Mouse (Mus musculus): Measurements from ENCODE around the gene Pfkfb4.

Pfkfb4 gene

DNA sequence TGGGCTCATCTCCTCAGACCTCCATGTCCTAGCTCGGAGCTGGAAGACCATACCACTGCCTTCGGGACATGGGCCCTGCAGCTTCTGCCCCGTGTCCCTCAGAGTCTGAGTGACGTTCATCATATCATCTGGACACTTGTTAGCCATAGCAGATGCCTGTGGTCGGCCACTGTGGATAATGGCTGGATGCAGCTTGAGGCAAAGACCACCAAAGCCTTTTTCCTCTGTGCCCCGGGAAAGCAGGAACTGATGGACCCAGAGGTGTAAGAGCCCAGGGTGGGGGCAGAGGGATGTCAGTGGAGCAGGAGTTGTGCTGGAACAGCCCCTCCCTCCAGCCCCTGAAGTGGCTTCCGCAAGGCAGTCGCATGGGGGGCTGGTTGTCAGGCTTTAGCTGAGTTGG is 40.1 kb downstream of the Pfkfb4 start:
- no peak for DNase-seq (ENCODE audit: low read depth, low spot score)

DNA sequence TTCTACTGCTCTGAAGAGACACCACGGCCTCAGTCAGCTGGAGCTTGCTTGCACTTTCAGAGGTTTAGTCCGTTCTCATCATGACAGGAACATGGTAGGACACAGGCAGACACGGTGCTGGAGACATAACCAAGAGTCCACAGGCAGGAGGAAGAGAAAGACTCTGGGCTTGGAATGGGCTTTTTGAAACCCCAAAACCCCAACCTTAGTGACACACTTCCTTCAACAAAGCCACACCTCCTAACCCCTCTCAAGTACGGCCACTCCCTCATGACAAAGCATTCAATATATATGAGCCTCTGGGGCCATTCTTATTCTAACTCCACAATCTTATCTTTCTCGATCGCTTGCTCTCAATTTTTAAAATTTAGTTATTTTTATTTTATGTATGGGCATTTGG is 40.9 kb downstream of the Pfkfb4 start:
- no peak for DNase-seq (ENCODE audit: low read depth, low spot score)

DNA sequence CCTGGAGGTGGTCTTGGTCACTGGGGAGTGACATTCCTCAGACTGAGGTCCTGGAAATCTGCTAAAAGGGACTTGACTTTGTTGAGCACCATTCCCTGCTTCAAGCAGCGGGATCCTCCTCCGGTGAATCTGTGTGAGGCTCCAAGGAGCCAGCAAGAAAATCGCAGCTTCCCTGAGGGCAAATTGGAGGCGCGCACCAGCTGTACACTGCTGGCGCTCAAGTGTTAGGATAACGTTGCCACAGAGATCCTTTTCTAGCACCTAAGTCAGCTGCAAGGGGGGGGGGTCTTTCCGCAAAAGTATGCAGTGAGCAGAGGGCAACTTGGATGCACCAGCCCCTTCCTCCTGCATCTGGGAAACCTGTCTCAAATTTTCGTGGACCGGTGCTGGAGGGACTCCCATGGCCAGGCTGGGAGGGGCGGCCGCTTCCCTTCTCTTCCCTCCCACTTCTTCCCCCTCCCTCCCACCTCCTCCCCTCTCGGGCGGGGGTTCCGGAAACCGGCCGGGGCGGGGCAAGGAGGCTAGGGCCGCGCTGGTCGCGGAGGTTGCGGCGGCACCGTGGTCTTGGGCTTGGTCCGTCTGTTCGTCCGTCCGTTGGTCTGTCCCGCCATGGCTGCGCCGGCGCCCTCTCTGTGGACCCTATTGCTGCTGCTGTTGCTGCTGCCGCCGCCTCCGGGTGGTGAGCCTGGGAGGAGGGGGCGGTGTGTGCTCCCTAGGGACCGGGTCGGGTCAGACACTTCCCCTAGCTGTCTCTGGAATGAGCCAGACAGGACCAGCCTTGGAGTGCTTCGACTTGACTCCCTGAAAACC is 46.7 kb downstream of the Pfkfb4 start, which contains the start of gene Shisa5:
Gene Shisa5 (plus strand): TSS at position 480 of the 810 bp plus-strand sequence.
- DNase-seq (ENCODE audit: low read depth, low spot score), result peak; percentile 63

DNA sequence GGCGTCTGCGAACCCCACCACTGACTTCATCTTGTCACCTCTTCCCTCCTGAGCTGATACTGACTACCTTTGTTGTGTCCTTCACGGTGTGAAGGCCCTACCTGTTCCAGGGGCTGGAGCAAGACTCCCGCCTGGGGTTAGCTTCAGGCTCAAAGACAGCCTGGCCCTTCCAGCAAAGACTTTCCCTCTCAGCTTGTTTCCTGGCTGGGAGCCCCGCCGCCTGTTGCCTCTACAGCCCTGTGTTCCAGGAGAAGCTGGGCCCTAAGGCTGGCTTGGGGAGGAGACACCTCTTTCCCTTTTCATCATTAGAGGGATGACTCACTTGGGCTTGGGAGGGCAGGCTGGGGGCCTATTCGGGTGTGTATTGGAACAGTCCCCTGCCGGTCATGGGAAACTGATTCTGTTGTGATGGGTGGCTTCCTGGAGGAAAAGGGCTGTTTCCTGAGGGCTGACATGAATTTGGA is 47.4 kb downstream of the Pfkfb4 start:
- DNase-seq (ENCODE audit: low read depth, low spot score), result no peak

DNA sequence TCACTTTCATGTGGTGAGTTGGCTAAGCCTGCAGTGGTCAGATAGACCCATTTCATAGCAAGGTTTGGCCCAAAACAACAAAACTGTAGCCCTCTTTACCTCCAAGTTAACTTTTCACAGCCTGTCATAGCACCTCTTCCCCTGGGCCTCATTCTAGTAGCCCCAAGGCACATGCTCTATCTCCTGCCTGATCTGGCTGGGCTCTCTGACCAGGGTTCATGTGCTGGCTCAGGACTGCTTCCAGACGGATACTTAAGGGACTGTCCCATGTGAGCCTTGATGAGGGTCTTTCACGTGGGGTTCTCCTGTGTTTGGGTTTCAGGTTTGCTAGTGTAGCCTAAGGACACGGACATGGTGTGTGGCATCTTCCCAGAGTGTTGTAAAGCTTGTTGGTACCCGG is 48.1 kb downstream of the Pfkfb4 start:
- no peak for DNase-seq (ENCODE audit: low read depth, low spot score)

DNA sequence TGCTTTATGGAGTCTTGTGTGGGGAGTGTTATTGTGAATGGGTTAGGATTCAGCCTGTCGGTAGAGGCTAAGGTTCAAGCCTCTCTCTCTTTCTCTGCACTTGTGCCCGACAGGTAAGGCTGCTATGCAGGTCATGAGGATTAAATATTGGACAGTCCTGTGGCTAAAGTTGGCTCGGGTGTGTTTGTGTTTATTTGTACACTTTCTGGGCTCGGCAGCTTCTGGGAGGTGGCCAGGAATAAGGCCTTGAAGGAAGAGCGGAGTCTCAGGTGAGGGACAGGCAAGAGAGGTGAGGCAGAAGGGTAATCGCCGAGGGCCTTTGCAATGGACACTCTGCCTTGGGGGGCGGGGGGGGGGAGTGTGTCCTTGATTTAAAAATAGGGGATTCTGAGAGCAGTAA is 48.6 kb downstream of the Pfkfb4 start:
- no peak for DNase-seq (ENCODE audit: low read depth, low spot score)

DNA sequence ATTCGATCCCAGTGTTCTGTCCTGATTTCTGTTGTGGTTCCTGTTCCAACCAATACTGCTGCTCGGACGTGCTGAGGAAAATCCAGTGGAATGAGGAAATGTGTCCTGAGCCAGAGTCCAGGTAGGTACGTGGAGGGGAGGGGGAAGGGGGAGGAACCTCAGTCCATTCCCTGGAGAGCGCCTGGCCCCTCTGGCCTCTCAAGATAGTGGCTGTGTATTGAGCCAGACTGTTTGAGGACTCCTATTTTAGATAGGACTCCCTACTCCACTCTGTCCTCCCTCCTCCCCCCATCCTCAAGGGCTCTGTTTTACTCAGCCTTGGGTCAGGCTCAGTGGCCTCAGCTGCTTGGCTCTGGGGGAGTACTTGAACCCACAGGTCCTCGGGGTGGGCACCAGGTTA is 49.3 kb downstream of the Pfkfb4 start:
- no peak for DNase-seq (ENCODE audit: low read depth, low spot score)

DNA sequence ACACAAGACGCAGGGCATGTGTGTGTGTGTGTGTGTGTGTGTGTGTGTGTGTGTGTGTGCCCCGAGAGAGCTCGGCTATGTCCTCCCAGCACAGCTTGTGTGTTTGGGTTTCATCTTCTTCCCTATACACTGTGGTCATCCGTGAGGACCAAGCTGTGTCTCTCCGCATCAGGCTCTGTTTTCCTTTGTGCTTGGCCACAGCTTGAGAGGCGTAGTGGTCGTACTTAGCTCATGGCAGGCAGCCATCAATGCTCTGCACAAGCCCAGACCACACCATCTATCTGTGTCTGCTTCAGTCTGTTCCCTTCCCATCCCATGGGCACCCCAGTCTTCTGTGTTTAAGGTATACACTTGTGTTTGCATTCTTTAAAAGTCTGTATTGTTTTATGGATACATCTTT is 49.8 kb downstream of the Pfkfb4 start:
- DNase-seq (ENCODE audit: low read depth, low spot score), result no peak

DNA sequence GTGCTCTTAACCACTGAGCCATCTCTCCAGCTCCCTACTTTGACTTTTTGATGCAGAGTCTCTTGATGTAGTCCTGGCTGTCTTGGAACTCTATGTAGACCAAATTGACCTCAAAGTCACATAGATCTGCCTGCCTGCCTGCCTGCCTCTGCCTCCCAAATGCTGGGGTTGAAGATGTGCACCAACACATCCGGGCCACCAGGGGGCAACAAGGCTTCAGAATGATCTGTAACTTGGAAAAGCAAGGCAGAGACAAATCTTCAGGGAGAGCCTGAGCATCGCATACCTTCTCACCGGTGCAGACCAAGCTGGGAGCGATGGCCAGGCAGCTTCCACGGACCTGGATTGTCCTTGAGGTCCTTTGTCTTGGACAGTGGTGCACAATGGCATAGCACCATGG is 54.7 kb downstream of the Pfkfb4 start:
- DNase-seq (ENCODE audit: low read depth, low spot score), result peak; percentile 33

DNA sequence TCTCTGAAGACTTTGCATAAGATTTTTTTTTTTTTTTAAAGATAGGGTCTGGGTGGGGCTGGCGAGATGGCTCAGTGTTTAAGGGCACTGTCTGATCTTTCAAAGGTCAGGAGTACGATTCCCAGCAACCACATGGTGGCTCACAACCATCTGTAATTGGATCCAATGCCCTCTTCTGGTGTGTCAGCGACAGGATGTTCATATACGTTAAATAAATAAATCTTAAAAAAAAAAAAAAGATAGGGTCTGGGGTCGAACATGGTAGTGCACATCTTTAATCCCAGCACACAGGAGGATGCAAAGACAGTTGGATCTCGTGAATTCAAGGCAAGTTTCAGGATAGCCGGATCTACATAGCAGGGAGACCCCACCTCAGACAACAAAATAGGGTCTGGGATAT is 57.7 kb downstream of the Pfkfb4 start:
- DNase-seq (ENCODE audit: low read depth, low spot score), result no peak

DNA sequence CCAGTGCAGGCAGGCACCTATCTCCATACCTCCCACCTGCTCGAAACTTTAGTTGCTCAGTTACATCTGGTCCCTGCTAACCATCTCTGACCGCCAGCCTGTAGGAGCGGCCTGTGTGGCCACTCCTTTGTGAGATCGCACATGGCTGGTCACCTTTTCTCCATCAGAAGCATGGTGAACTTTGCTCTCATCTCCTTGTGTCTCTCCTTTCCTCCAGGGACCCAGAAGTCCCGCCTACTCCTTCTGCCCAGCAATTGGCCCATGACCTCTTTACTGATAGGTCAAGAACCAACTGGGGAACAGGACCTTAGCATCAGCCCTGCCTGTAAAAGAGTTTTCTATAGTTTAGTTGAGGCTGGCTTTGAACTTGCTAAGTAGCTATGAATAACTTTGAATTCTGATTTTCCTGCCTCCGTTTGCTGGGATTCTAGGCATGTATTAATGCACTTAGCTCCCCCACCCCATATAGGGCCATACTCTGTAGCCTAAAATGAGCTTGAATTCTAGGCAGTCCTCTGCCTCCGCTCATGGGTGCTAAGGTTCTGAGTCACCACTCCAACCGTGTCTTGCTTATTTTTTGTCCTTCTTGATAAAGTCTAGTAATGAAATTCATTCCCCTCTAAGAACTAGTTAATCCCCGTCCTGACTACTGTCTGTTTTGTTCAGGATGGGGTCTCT is 58.6 kb downstream of the Pfkfb4 start:
- no peak for DNase-seq (ENCODE audit: low read depth, low spot score)

DNA sequence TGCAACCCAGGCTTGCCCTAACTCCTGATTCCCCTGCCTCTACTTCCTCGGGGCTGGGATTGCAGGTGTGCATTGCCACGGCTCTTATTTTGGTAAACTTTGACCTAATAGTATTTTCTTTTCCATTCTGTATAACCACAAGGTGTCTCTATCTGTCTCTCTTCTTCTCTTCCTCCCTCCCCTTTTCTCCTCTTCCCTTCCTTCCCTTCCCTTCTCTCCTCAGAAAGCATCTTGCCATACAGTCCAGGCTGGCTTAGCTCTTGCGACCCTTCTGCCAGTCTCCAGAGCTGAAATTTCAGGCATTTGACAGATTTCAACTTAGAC is 59.1 kb downstream of the Pfkfb4 start:
- no peak for DNase-seq (ENCODE audit: low read depth, low spot score)

DNA sequence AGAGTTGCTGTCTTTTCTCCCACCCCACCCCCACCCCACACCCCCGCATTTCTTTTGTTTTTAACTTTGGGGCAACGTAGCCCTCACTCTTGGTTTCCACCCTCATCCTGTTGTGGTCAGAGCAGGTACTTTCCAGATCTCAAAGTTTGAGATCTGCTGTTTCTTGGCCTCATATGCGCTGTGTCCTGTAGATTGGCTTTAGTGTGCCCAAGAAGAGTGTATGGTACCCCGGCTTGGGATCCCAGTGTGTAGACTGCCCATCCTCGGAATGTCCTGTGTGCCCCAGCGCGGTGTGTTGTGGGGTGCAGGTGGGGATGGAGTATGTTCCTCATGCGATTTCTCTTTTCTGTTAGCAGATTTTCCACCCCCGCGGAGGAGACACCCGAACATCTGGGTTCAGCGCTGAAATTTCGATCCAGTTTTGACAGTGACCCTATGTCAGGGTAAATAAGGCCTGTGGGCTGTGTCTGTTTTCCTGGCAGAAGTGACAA is 59.5 kb downstream of the Pfkfb4 start:
- no peak for DNase-seq (ENCODE audit: low read depth, low spot score)

DNA sequence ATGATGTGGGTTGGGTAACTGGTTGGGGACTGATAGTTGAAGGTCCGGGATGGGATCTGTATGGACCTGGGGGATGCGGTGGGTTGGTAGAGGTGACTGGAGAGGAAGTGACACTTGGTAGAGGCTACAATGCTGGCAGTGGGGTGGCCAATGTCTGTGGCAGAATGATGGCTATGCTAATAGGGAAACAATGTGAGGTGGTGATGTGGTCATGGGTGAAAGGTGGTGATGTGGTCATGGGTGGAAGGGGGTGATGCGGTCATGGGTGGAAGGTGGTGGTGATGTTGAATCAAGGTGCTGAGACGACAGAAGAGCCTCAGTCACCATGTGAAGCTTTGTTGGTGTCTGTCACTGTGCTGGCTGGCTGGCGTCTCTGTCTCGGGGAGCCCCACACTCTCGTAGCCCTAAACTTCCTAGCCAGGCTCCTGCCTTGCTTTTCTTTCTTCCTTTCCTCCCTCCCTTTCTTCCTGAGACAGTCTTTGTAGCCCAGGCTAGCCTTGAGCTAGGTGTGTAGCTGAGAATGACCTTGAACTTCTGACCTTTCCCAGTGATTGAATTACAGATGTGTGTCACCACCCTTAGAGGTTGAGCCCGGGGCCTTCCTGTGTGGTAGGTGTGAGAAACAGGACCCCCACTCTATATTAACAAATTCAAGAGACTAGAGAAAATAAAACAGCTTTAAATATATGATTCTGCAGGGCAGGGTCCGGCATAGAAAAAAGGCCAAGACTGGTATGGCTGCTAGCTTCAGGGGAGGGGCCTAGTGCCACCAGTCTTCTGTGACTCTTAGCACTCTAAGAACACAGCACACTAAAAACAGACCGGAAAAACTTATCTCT is 60.3 kb downstream of the Pfkfb4 start:
- DNase-seq (ENCODE audit: low read depth, low spot score), result no peak

DNA sequence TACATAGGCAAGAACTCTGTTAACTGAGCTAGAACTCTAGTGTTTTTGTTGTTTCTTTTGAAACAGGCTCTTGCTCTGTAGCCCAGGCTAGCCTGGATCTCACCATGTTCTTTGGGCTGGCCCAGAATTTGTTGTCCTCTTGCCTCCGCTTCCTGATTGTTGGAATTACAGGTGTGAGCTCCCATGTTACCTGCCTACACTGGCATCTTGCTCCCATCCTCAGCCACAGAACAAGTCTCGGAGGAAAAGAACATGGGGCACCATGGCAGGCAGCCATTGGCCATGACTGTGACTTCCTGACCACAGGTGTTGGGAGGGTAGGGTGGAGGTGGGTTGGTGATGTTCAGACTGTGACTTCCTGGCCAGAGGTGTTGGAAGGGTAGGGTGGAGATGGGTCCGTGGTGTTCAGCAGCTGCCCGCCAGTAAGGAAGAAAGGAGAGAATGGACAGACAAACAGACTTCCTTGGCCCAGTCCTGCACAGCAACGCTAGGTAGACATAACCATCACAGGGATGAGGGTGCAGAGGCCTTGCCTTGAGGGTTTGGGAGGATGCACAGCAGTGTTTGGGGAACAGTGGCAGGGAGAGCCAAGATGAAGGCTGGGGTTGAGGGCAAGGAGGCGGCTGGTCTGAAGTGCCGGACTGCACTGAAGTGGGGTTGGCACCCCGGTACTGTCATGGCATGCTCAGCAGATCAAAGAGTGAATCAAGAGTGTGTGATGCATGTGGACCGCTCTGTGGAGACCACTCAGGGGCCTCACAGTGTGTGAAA is 61.1 kb downstream of the Pfkfb4 start:
- no peak for DNase-seq (ENCODE audit: low read depth, low spot score)

DNA sequence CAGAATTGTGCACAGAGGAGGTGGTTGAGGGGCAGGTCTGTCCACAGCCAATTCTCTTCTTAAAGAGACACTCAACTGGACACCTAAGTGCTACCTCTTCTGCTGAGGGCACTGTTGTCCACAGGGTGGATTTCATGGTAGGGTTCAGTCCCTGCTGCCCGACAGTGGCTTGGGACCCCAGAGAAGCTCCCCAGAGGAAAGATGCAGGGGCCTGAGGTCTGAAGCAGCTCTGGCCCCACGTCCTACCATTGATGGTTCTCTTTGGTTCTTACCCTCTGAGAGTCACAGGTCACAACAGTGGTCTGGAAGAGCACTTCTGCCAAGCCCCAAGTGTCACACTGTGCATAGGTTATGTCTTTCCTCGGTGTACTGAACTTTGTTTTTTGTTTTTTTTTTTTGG is 61.8 kb downstream of the Pfkfb4 start:
- no peak for DNase-seq (ENCODE audit: low read depth, low spot score)

DNA sequence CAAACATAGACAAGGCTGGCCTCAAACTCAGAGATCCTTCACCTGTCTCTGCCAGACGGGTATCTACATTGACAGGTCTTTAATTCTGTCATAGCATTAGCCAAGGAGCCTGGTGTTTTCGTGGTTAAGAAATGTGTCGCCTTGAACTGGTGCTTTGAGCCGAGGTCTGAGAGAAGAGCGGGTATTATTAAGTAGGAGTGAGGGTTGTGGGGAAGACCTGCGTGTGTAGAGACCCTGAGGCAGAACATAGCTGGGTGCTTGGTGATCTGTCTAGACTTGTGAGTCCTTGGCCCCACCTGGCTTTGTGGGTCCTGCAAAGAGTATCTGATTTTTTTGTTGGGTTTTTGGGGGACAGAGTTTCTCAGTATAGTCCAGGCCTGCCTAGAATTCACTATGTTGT is 62.3 kb downstream of the Pfkfb4 start:
- no peak for DNase-seq (ENCODE audit: low read depth, low spot score)

DNA sequence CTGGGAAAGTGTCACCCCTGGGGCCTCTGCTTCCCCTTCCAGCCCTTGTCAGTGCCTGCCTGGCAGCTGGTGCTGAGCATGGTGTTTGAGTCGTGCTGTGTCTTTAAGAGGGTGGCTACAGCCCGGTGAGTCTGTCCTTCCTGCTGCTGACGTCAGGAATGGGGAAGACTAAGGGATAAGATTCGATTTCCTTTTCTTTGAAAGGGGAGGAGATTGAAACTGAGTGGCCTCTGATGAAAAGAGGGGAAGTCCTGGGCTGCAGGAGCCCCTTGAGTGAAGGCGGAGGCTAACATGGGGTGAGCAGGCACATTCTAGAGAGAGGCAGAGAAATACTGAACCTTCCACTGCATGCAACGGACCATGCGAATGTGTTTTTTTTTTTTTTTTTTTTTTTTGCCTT is 63.1 kb downstream of the Pfkfb4 start:
- DNase-seq (ENCODE audit: low read depth, low spot score), result peak; percentile 55

DNA sequence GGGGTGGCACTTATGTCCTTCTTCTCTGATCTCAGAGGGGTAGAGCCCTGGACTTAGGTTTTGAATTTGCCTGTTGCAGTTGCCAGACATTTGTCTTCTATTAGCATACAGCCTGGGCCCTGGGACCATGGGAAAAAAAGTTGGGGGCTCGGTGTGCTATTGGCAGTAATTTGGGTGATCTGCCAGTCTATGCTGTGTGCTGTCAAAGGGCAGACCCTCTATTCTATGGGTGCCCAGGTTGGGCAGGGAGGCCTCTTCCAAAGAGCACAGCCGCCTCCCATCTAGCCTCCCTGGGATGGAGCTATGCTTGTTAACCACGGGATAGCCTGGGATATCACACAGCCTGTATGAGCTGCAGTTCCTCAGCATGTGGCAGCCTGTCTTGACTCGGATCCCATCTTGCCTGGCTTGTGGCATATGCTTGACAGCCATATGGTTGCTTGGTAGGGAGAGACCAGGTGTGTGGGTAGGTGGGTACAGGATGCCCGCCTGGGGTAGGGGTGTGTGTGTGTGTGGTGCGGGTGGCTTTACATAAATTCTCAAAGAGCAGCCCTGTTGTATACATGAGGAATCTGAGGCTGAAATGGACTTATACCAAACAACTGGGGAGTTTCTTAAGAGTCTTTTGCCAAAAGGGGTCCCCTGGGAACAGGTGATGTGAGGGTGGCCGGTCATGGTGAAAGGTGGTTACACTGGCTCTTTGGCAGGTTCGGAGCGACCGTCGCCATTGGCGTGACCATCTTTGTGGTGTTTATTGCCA is 63.9 kb downstream of the Pfkfb4 start:
- DNase-seq (ENCODE audit: low read depth, low spot score), result no peak

DNA sequence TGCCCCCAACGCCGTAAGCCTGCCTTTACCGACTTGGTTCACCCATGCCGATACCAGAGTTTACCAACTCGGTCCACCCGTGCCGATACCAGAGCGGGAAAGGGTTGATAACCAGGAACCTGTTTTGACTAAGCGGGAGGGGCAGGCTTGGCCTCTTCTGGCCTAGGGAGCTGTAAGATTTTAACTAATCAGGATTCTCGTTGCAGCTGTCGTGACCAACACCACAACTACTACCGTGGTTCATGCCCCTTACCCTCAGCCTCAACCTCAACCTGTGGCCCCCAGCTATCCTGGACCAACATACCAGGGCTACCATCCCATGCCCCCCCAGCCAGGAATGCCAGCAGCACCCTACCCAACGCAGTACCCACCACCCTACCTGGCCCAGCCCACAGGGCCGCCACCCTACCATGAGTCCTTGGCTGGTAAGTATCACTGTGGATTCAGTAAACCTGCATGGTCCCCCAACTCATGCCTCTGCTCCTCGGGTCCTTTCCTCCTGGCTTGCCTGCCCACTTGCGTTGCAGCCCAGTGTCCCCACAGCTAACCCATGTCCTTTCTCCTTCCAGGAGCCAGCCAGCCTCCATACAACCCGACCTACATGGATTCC is 64.6 kb downstream of the Pfkfb4 start:
- no peak for DNase-seq (ENCODE audit: low read depth, low spot score)
